Mouse (Mus musculus) intestine, embryonic 16.5 days (tissue): ENCODE data around the gene Dnph1. TPM values are rescaled to one million over a fixed set of nuclear protein-coding genes. Genes with fewer than 3 reads are reported as not detected.
"Not testable (repeated sequence)": the region's sequence is repeated elsewhere in the genome, so short reads cannot be mapped to it uniquely, and the experiment has no call there.

Experiments
- ATAC-seq: fragments of 200-750 bp; cut with Nextera tagmentation; 2 replicates; pipeline ENCODE4 v1.8.0; 2017; ENCODE audit warnings: moderate TSS enrichment, moderate library complexity
- H3K27ac ChIP-seq: fragments of 300-500 bp; sonication (generic); 2 replicates; pipeline ENCODE4 v1.5.1; 2014; ENCODE audit warnings: mild to moderate bottlenecking, low read length
- H3K27me3 ChIP-seq: fragments of 300-500 bp; sonication (generic); replicated peaks from 2 replicates; pipeline ENCODE4 v1.6.1; 2014; ENCODE audit warnings: low read length, control low read depth, mixed read lengths; ENCODE audit not compliant: control insufficient read depth, insufficient read depth
- H3K36me3 ChIP-seq: fragments of 300-500 bp; sonication (generic); 2 replicates; pipeline ENCODE4 v1.6.1; 2014; ENCODE audit warnings: low read length, control low read depth; ENCODE audit not compliant: control insufficient read depth, insufficient read depth
- H3K4me1 ChIP-seq: fragments of 300-500 bp; sonication (generic); 2 replicates; pipeline ENCODE4 v1.6.1; 2014; ENCODE audit warnings: low read length, control low read depth, mixed read lengths; ENCODE audit not compliant: control insufficient read depth, insufficient read depth
- H3K4me2 ChIP-seq: fragments of 300-500 bp; sonication (generic); 2 replicates; pipeline ENCODE4 v1.6.1; 2014; ENCODE audit warnings: low read depth, low read length, control low read depth
- H3K4me3 ChIP-seq: fragments of 300-500 bp; sonication (generic); 2 replicates; pipeline ENCODE4 v1.5.1; 2014; ENCODE audit warnings: mild to moderate bottlenecking, low read length
- H3K9ac ChIP-seq: fragments of 300-500 bp; sonication (generic); 2 replicates; pipeline ENCODE4 v1.6.1; 2014; ENCODE audit warnings: low read depth, low read length
- H3K9me3 ChIP-seq: fragments of 300-500 bp; sonication (generic); 2 replicates; pipeline ENCODE4 v1.6.1; 2016; ENCODE audit warnings: low read length, control low read depth; ENCODE audit not compliant: control insufficient read depth
- WGBS: fragments of 180-500 bp; shearing (Covaris S2); extraction: QIAGEN DNeasy Blood & Tissue Kit; methylation state at CpG from one replicate; pipeline ENCODE4 v1.1.7; 2014; 5-methylcytosine and 5-hydroxymethylcytosine counted together
- polyA plus RNA-seq: library from polyadenylated mRNA; unstranded; fragments of >200 nt; fragmentation: Nextera tagmentation; extraction: Ambion mirVana; gene quantifications from 2 replicates; pipeline ENCODE4 v1.2.1, GENCODE M21; 2015

Gene Dnph1
- polyA plus RNA-seq, 1 experiment from 2014 or later, result 45.1 TPM

GRCm38 (mm10) chr17:46495486-46495885 lies 1.0 kb upstream of the Dnph1 start:
- H3K27me3 ChIP-seq, result no peaks in the 10 kb centered on the region; the same call in 1 of the 2 replicates
- H3K4me3 ChIP-seq, result no peak overlapping the region
- no peaks in the 10 kb centered on the region for H3K9me3 ChIP-seq
- ATAC-seq, result no peak
- no peaks in the 10 kb centered on the region for H3K36me3 ChIP-seq
- no peak overlapping the region for H3K27ac ChIP-seq
- no peak overlapping the region for H3K4me2 ChIP-seq
- H3K9ac ChIP-seq, result no peak overlapping the region
- peaks cover 4% of the 10 kb centered on the region; the same call in 1 of the 2 replicates for H3K4me1 ChIP-seq
- WGBS, result 79% methylated on average over 5 of the region's 5 CpGs

- not testable (repeated sequence) for H3K4me2 ChIP-seq
Observed at GRCm38 (mm10) chr17:46496081-46496480, 430 bp upstream of the Dnph1 start.

GRCm38 (mm10) chr17:46497956-46498355 lies 1.4 kb downstream of the Dnph1 start:
- no peak for ATAC-seq
- H3K4me3 ChIP-seq, result no peak overlapping the region
- 53% methylated on average over 8 of the region's 8 CpGs for WGBS
- H3K27me3 ChIP-seq, result no peaks in the 10 kb centered on the region; the same call in 1 of the 2 replicates
- no peak overlapping the region for H3K27ac ChIP-seq
- peaks cover 4% of the 10 kb centered on the region; the same call in 1 of the 2 replicates for H3K4me1 ChIP-seq
- no peak overlapping the region; the same call in 1 of the 2 replicates for H3K9ac ChIP-seq
- no peaks in the 10 kb centered on the region for H3K9me3 ChIP-seq
- no peak overlapping the region; the same call in 1 of the 2 replicates for H3K4me2 ChIP-seq
- no peaks in the 10 kb centered on the region for H3K36me3 ChIP-seq

More at GRCm38 (mm10) chr17:46496081-46496480, 430 bp upstream of the Dnph1 start:
- H3K9me3 ChIP-seq, H3K36me3 ChIP-seq, H3K9ac ChIP-seq, H3K4me1 ChIP-seq, H3K27me3 ChIP-seq, H3K27ac ChIP-seq, H3K4me3 ChIP-seq: not testable (repeated sequence)
- 0 out of 2 replicates have a peak, but pooled peaks have one; percentile 3 for ATAC-seq

- ATAC-seq, result no peak
- Histone ChIP-seq H3K9me3 (no peaks in the 10 kb centered on the region), H3K9ac (no peak overlapping the region), H3K36me3 (no peaks in the 10 kb centered on the region), H3K4me2 (no peak overlapping the region), H3K4me3 (no peak overlapping the region), H3K27me3 (no peaks in the 10 kb centered on the region), H3K27ac (no peak overlapping the region), H3K4me1 (no peaks in the 10 kb centered on the region; the same call in 1 of the 2 replicates)
- 81% methylated on average over 2 of the region's 2 CpGs for WGBS
Observed at GRCm38 (mm10) chr17:46502775-46503174, 6.3 kb downstream of the Dnph1 start.

- no peak overlapping the region for H3K4me2 ChIP-seq
- ATAC-seq, result no peak
- no peaks in the 10 kb centered on the region for H3K36me3 ChIP-seq
- no peak overlapping the region for H3K4me3 ChIP-seq
- no peak overlapping the region for H3K9ac ChIP-seq
- no peaks in the 10 kb centered on the region for H3K4me1 ChIP-seq
- WGBS, result 74% methylated on average over 14 of the region's 14 CpGs
- H3K9me3 ChIP-seq, result no peaks in the 10 kb centered on the region
- no peak overlapping the region for H3K27ac ChIP-seq
- H3K27me3 ChIP-seq, result no peaks in the 10 kb centered on the region
Observed at GRCm38 (mm10) chr17:46503847-46504638, 7.5 kb downstream of the Dnph1 start.

GRCm38 (mm10) chr17:46505617-46506016 lies 9.1 kb downstream of the Dnph1 start:
- ATAC-seq, result no peak
- no peak overlapping the region for H3K4me3 ChIP-seq
- 88% methylated on average over 3 of the region's 3 CpGs for WGBS
- no peak overlapping the region for H3K9ac ChIP-seq
- H3K27ac ChIP-seq, result no peak overlapping the region
- no peaks in the 10 kb centered on the region for H3K27me3 ChIP-seq
- no peaks in the 10 kb centered on the region for H3K36me3 ChIP-seq
- no peak overlapping the region for H3K4me2 ChIP-seq
- H3K4me1 ChIP-seq, result no peaks in the 10 kb centered on the region
- no peaks in the 10 kb centered on the region for H3K9me3 ChIP-seq

GRCm38 (mm10) chr17:46511059-46511710 lies 14.7 kb downstream of the Dnph1 start:
- Histone ChIP-seq H3K27me3 (no peaks in the 10 kb centered on the region), H3K4me3 (no peak overlapping the region)
- no peak for ATAC-seq

GRCm38 (mm10) chr17:46513329-46513728 lies 16.8 kb downstream of the Dnph1 start:
- no peak for ATAC-seq
- Histone ChIP-seq H3K4me3 (no peak overlapping the region), H3K36me3 (no peaks in the 10 kb centered on the region), H3K9ac (no peak overlapping the region), H3K4me1 (no peaks in the 10 kb centered on the region), H3K27ac (no peak overlapping the region), H3K9me3 (no peaks in the 10 kb centered on the region), H3K4me2 (no peak overlapping the region), H3K27me3 (no peaks in the 10 kb centered on the region)
- 67% methylated on average over 2 of the region's 2 CpGs for WGBS

More at GRCm38 (mm10) chr17:46511059-46511710, 14.7 kb downstream of the Dnph1 start:
- Histone ChIP-seq H3K27ac (no peak overlapping the region), H3K36me3 (no peaks in the 10 kb centered on the region), H3K4me2 (no peak overlapping the region), H3K4me1 (no peaks in the 10 kb centered on the region), H3K9ac (no peak overlapping the region), H3K9me3 (no peaks in the 10 kb centered on the region)
- 45% methylated on average over 11 of the region's 11 CpGs for WGBS

GRCm38 (mm10) chr17:46519971-46520370 lies 23.5 kb downstream of the Dnph1 start:
- peaks cover 12% of the 10 kb centered on the region; the same call in 1 of the 2 replicates for H3K27me3 ChIP-seq
- H3K4me1 ChIP-seq, result no peaks in the 10 kb centered on the region
- H3K36me3 ChIP-seq, result no peaks in the 10 kb centered on the region
- no peaks in the 10 kb centered on the region for H3K9me3 ChIP-seq
- peak overlapping the region; percentile 44 for H3K4me2 ChIP-seq
- H3K9ac ChIP-seq, result peak overlapping the region; percentile 44
- no peak overlapping the region for H3K27ac ChIP-seq
- no peak overlapping the region for H3K4me3 ChIP-seq
- 60% methylated on average over 10 of the region's 10 CpGs for WGBS
- ATAC-seq, result no peak
